Mouse (Mus musculus) myocyte (in vitro differentiated cells): ENCODE measurements around the gene Tmco1.

Source experiments
- CEBPB ChIP-seq: IDR thresholded peaks from 2 replicates; pipeline ENCODE4 v1.6.1; 2011; ENCODE audit warnings: mild to moderate bottlenecking, moderate library complexity; ENCODE audit not compliant: poor library complexity, insufficient read depth, severe bottlenecking
- E2F4 ChIP-seq: IDR thresholded peaks from one replicate; pipeline ENCODE4 v1.6.1; 2011; ENCODE audit warnings: mild to moderate bottlenecking, control low read depth, moderate library complexity; ENCODE audit not compliant: insufficient read depth
- MAX ChIP-seq: IDR thresholded peaks from one replicate; pipeline ENCODE4 v1.6.1; 2011; ENCODE audit warnings: low read depth, mild to moderate bottlenecking, control low read depth
- POLR2A ChIP-seq: IDR thresholded peaks from one replicate; pipeline ENCODE4 v1.6.1; 2011; ENCODE audit warnings: low read depth, mild to moderate bottlenecking, control low read depth, moderate library complexity; ENCODE audit not compliant: insufficient read length
- POLR2AphosphoS2 ChIP-seq: IDR thresholded peaks from one replicate; pipeline ENCODE4 v1.6.1; 2011; ENCODE audit warnings: low read depth, control low read depth; ENCODE audit not compliant: insufficient read length
- REST ChIP-seq: IDR thresholded peaks from one replicate; pipeline ENCODE4 v1.6.1; 2011; ENCODE audit warnings: mild to moderate bottlenecking, control low read depth, moderate library complexity; ENCODE audit not compliant: insufficient read depth, insufficient read length
- TCF12 ChIP-seq: IDR thresholded peaks from one replicate; pipeline ENCODE4 v1.6.1; 2011; ENCODE audit warnings: mild to moderate bottlenecking, control low read depth; ENCODE audit not compliant: poor library complexity, insufficient read depth, severe bottlenecking
- TCF3 ChIP-seq: IDR thresholded peaks from one replicate; pipeline ENCODE4 v1.6.1; 2011; ENCODE audit warnings: low read depth, control low read depth; ENCODE audit not compliant: insufficient read length
- USF1 ChIP-seq: IDR thresholded peaks from one replicate; pipeline ENCODE4 v1.6.1; 2011; ENCODE audit warnings: low read depth, mild to moderate bottlenecking, control low read depth, moderate library complexity

- no peak for TF ChIP-seq CEBPB
- no peak for TF ChIP-seq USF1
- no peak for TF ChIP-seq E2F4
- TF ChIP-seq POLR2A = no peak
- TF ChIP-seq POLR2AphosphoS2 = no peak
- no peak for TF ChIP-seq TCF12
- TF ChIP-seq MAX = no peak
- TF ChIP-seq TCF3 = no peak
- no peak for TF ChIP-seq REST
Observed at GRCm38 (mm10) chr1:167271841-167272240, 36.3 kb upstream of the Tmco1 start.
